Mouse (Mus musculus) spleen, postnatal 10 days (tissue): ENCODE data around the gene Shisa4.

ENCODE experiments used
- DNase-seq, 2 experiments: peaks; one replicate each; pipeline ENCODE4 v3.0.0; 2021 to 2022; ENCODE audit warnings: low spot score in 2 of 2

Shisa4 gene

DNA sequence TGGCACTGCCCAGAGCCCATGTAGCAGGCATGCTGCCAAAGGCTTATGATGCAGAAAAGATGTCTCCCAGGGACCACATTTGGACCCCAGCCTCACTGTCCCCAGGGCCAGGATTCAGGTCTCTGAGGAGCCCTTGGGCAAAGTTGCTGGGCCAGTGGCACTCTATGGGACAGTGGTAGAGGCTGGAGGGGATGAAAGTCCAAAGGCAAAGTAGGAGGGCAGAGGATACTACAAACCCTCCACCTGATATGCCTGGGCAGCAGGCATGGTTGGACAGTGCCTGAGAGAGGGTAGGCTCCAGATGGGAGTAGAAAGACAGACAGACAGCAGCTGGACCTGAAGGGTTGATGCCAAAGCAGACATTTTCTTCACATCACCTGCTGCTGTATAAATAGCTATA lies 8.7 kb downstream of the Shisa4 start:
- no peak for DNase-seq

DNA sequence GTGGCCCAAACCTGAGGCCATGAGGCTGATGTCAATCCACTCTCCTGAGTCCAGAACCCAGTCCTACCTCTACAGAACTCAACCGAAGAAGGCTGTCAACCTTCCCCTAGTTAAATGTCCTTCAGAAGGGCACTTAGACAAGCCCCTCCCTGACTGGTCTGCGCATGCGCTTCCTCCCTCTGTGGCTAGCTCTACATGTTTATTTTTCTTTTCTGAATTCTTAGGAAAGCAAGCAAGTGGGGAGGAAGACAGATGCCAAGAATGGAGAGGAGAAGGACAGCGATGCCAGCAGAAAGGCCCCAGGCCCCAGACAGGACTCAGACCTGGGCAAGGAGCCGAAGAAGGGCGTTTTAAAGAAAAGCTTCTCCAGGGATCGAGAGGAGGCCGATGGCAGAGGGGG lies 11.6 kb downstream of the Shisa4 start:
- DNase-seq, result no peak

GRCm38 (mm10) chr1:135362115-135362514 lies 12.9 kb downstream of the Shisa4 start:
- DNase-seq, result no peak

GRCm38 (mm10) chr1:135361491-135361890 lies 13.5 kb downstream of the Shisa4 start:
- no peak for DNase-seq

GRCm38 (mm10) chr1:135359071-135359470 lies 16.0 kb downstream of the Shisa4 start:
- DNase-seq, result no peak

- no peak for DNase-seq
Observed at GRCm38 (mm10) chr1:135351953-135352352, 23.1 kb downstream of the Shisa4 start.

DNA sequence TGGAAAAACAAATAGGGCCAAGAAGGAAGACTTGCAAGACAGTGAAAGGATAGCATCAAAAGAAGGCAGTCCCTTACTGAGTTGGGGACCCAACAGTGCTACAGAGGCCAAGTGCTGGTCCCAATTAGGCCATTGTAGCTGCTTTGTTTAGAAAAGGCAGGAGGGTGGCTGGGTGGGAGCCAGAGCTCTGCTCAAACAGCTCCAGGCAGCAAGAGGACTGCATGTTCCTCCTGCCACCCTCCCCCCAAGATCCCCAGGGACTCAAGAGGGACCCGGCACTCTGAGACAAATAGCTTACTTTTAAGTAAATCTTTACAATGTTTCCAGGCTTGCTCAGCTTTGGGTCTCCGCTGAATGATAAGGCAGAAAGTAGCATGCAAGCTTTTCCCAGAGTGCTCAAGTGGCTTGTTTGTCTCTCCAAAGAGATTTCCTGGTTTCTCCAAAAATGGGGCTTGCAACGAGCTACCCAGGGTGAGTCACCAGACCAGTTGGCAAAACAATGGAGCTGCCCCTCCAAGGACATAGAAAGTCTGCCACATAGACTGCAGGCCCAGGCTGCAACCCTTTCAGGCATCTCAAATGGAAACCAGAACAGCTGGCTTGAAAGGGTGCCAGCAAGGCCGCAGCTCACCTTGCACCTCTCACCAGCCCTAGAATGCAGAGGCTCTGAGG lies 27.4 kb downstream of the Shisa4 start:
- no peak for DNase-seq

DNA sequence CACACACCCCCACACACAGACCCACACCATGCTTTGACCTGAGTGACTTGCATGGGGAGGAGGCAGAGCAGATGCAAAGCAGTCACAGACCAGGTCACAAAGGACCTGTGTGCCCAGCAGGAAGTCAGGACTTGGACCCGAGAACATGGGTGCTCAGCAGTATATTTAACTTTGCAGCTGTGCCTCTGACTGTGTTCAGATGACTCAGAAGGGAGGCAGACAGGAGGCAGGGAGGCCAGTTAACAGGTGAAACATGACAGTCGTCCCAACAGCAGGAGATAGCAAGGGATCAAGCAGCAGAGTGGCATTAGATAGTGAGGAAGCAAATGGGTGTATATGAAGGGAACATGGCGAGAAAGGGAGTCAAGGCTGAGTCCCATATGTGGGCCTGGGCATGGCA lies 28.1 kb downstream of the Shisa4 start:
- no peak for DNase-seq

GRCm38 (mm10) chr1:135344026-135344425 lies 31.0 kb downstream of the Shisa4 start:
- DNase-seq, result no peak

- no peak for DNase-seq
Observed at GRCm38 (mm10) chr1:135341947-135342346, 33.1 kb downstream of the Shisa4 start.

DNA sequence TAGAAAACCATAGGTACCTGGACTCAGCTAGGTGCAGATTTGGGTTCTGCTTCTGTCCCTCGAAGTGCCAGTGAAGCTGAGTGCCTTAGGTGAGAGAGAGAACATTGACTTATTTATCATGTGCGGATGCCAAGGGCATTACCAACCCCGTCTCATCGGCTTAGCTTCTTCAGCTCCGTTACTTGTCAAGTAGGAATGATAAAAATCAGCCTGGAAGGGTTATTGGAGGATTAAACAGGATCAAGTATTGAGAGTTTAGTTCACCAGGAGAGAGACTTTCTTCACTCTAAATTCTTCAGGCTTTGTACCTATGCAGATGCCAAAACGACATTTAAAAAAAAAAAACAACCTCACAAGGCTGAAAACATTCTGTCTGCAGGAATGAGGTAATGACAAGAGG lies 44.5 kb downstream of the Shisa4 start:
- no peak for DNase-seq

DNA sequence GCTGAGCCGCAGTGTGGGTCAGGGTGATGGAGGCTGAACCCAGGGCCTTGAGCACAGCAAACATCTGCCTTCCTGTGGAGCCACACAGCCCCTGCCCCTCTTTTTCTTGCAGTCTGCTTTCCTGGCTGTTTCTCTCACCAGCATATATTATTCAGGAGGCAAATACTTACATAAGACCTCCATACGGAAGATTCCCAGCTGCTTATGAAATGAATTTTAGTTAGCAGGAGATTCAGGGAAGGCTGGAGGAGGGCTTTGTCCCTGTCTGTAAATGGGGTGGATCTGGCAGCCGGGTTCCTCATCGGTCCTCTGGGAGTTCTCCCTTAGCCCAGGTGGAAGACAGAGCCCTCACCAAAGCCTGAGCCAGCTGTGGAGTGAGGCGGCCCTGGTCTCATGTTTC lies 46.7 kb downstream of the Shisa4 start:
- no peak for DNase-seq

- DNase-seq, result no peak
Observed at GRCm38 (mm10) chr1:135325934-135326333, 49.1 kb downstream of the Shisa4 start.

- no peak for DNase-seq
Observed at GRCm38 (mm10) chr1:135324571-135324970, 50.5 kb downstream of the Shisa4 start, which contains the start of gene Lmod1. Gene Lmod1 (plus strand): TSS chr1:135324807.

GRCm38 (mm10) chr1:135323367-135323901 lies 51.6 kb downstream of the Shisa4 start:
- no peak for DNase-seq
